Mouse (Mus musculus): ENCODE measurements at regions not wholly inside any gene's neighbourhood (a gene's known extent, or its start where the extent isn't known, plus 50 kb on each side); places are given as distances from the start of the nearest gene placed in this dataset.

- no peaks in the 10 kb centered on the region for H3K36me3 ChIP-seq (ENCODE audit: insufficient read depth, low read length)
- no peak for ATAC-seq (replicated peaks; ENCODE audit: low FRiP score, low read depth)
- H3K9ac ChIP-seq (ENCODE audit: low read depth, low read length), result no peak overlapping the region
- H3K27ac ChIP-seq, result no peak overlapping the region
- TF ChIP-seq CTCF (IDR thresholded peaks at IDR 0.05; ENCODE audit: low read depth), result no peak
- WGBS, result 45% methylated on average over 12 of the region's 12 CpGs
- DNase-seq (ENCODE audit: low spot score), result no peak
- H3K4me2 ChIP-seq (ENCODE audit: low read length), result no peak overlapping the region
- H3K9me3 ChIP-seq (replicated peaks; ENCODE audit: low read length), result no peaks in the 10 kb centered on the region
- H3K4me3 ChIP-seq (replicated peaks; ENCODE audit: low read depth, low read length), result no peak overlapping the region
- H3K27me3 ChIP-seq (ENCODE audit: insufficient read depth, low read length), result no peaks in the 10 kb centered on the region
- no peaks in the 10 kb centered on the region for H3K4me1 ChIP-seq (replicated peaks; ENCODE audit: insufficient read depth, low read length)
Measured at GRCm38 (mm10) chr4:54331588-54332211, 505.9 kb downstream of the Tmem38b start.

- no peak for TF ChIP-seq CTCF (IDR thresholded peaks at IDR 0.05; ENCODE audit: low read depth)
- H3K27me3 ChIP-seq (ENCODE audit: insufficient read depth, low read length), result no peaks in the 10 kb centered on the region
- WGBS, result 88% methylated on average over 7 of the region's 7 CpGs
- H3K27ac ChIP-seq, result no peak overlapping the region
- DNase-seq (ENCODE audit: low spot score) (no peak), ATAC-seq (replicated peaks; ENCODE audit: low FRiP score, low read depth) (no peak)
- no peaks in the 10 kb centered on the region for H3K4me1 ChIP-seq (replicated peaks; ENCODE audit: insufficient read depth, low read length)
- H3K4me3 ChIP-seq (replicated peaks; ENCODE audit: low read depth, low read length), result no peak overlapping the region
- H3K9ac ChIP-seq (ENCODE audit: low read depth, low read length), result no peak overlapping the region
- H3K4me2 ChIP-seq (ENCODE audit: low read length), result no peak overlapping the region
- H3K36me3 ChIP-seq (ENCODE audit: insufficient read depth, low read length), result no peaks in the 10 kb centered on the region
- no peaks in the 10 kb centered on the region for H3K9me3 ChIP-seq (replicated peaks; ENCODE audit: low read length)
Measured at GRCm38 (mm10) chr4:54332261-54332660, 506.4 kb downstream of the Tmem38b start.

GRCm38 (mm10) chr4:54338556-54338955 lies 512.7 kb downstream of the Tmem38b start:
- no peak for TF ChIP-seq CTCF (IDR thresholded peaks at IDR 0.05; ENCODE audit: low read depth)
- no peaks in the 10 kb centered on the region for H3K4me1 ChIP-seq (replicated peaks; ENCODE audit: insufficient read depth, low read length)
- 32% methylated on average over 1 of the region's 1 CpGs for WGBS

GRCm38 (mm10) chr4:54340106-54340505 lies 514.3 kb downstream of the Tmem38b start:
- no peak overlapping the region for H3K4me2 ChIP-seq (ENCODE audit: low read length)
- no peak overlapping the region for H3K9ac ChIP-seq (ENCODE audit: low read depth, low read length)
- no peaks in the 10 kb centered on the region for H3K9me3 ChIP-seq (replicated peaks; ENCODE audit: low read length)
- no peaks in the 10 kb centered on the region for H3K36me3 ChIP-seq (ENCODE audit: insufficient read depth, low read length)
- no peak for TF ChIP-seq CTCF (IDR thresholded peaks at IDR 0.05; ENCODE audit: low read depth)
- DNase-seq (ENCODE audit: low spot score) (no peak), ATAC-seq (replicated peaks; ENCODE audit: low FRiP score, low read depth) (no peak; the same call in 1 of the 2 replicates)
- H3K4me3 ChIP-seq (replicated peaks; ENCODE audit: low read depth, low read length), result no peak overlapping the region
- no peaks in the 10 kb centered on the region for H3K27me3 ChIP-seq (ENCODE audit: insufficient read depth, low read length)
- H3K27ac ChIP-seq, result no peak overlapping the region
- H3K4me1 ChIP-seq (replicated peaks; ENCODE audit: insufficient read depth, low read length), result no peaks in the 10 kb centered on the region
- WGBS, result 82% methylated on average over 1 of the region's 1 CpGs

More at GRCm38 (mm10) chr4:54338556-54338955, 512.7 kb downstream of the Tmem38b start:
- Histone ChIP-seq H3K9ac (ENCODE audit: low read depth, low read length) (no peak overlapping the region), H3K4me3 (replicated peaks; ENCODE audit: low read depth, low read length) (no peak overlapping the region), H3K36me3 (ENCODE audit: insufficient read depth, low read length) (no peaks in the 10 kb centered on the region), H3K4me2 (ENCODE audit: low read length) (no peak overlapping the region), H3K27me3 (ENCODE audit: insufficient read depth, low read length) (no peaks in the 10 kb centered on the region), H3K9me3 (replicated peaks; ENCODE audit: low read length) (no peaks in the 10 kb centered on the region), H3K27ac (no peak overlapping the region)
- ATAC-seq (replicated peaks; ENCODE audit: low FRiP score, low read depth) (no peak), DNase-seq (ENCODE audit: low spot score) (peak; percentile 35)

- Histone ChIP-seq H3K4me1 (replicated peaks; ENCODE audit: insufficient read depth, low read length) (no peaks in the 10 kb centered on the region), H3K4me2 (ENCODE audit: low read length) (no peak overlapping the region), H3K9ac (ENCODE audit: low read depth, low read length) (no peak overlapping the region), H3K27me3 (ENCODE audit: insufficient read depth, low read length) (no peaks in the 10 kb centered on the region), H3K4me3 (replicated peaks; ENCODE audit: low read depth, low read length) (no peak overlapping the region), H3K9me3 (replicated peaks; ENCODE audit: low read length) (no peaks in the 10 kb centered on the region), H3K36me3 (ENCODE audit: insufficient read depth, low read length) (no peaks in the 10 kb centered on the region), H3K27ac (no peak overlapping the region)
- DNase-seq (ENCODE audit: low spot score) (no peak), ATAC-seq (replicated peaks; ENCODE audit: low FRiP score, low read depth) (no peak)
- 74% methylated on average over 8 of the region's 8 CpGs for WGBS
- no peak for TF ChIP-seq CTCF (IDR thresholded peaks at IDR 0.05; ENCODE audit: low read depth)
Measured at GRCm38 (mm10) chr4:54353657-54354390, 528.0 kb downstream of the Tmem38b start.

- TF ChIP-seq CTCF (IDR thresholded peaks at IDR 0.05; ENCODE audit: low read depth), result no peak
- no peaks in the 10 kb centered on the region for H3K9me3 ChIP-seq (replicated peaks; ENCODE audit: low read length)
- no peaks in the 10 kb centered on the region for H3K36me3 ChIP-seq (ENCODE audit: insufficient read depth, low read length)
- DNase-seq (ENCODE audit: low spot score), result no peak
- no peak overlapping the region for H3K4me3 ChIP-seq (replicated peaks; ENCODE audit: low read depth, low read length)
- no peak overlapping the region for H3K9ac ChIP-seq (ENCODE audit: low read depth, low read length)
- no peaks in the 10 kb centered on the region for H3K27me3 ChIP-seq (ENCODE audit: insufficient read depth, low read length)
- H3K27ac ChIP-seq, result no peak overlapping the region
- H3K4me1 ChIP-seq (replicated peaks; ENCODE audit: insufficient read depth, low read length), result no peaks in the 10 kb centered on the region
- 39% methylated on average over 4 of the region's 4 CpGs for WGBS
- no peak for ATAC-seq (replicated peaks; ENCODE audit: low FRiP score, low read depth)
- no peak overlapping the region for H3K4me2 ChIP-seq (ENCODE audit: low read length)
Measured at GRCm38 (mm10) chr4:54354391-54354726, 528.5 kb downstream of the Tmem38b start.
